Mouse (Mus musculus): ENCODE measurements around the gene 1700011L22Rik. TPM values are rescaled to one million over a fixed set of nuclear protein-coding genes. Genes with fewer than 3 reads are reported as not detected.

1700011L22Rik gene
- polyA plus RNA-seq, 1 experiment: not detected

DNA sequence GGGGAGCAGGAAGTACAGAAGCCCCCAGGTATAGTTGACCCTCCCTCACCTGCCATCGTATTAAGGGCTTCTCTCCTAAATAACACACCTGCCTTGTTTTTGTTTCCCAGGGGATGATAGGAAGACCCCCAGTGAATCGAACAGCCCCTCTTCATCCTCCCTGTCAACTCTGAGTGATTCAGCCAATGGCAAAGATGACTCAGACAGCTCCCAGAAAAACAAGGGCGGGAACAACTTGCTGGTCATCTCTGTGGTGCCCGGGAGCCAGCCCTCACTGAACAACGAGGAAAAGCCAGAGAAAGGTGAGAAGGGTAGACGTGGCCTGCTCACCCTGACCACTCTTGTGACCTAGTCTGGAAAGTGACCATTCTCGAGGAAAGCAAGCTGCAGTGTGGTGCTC, 62.9 kb downstream of the 1700011L22Rik start:
- H3K27me3 ChIP-seq (ENCODE audit: control insufficient read depth, insufficient read depth, low read length): no peaks in the 10 kb centered on the region
- no peak for TF ChIP-seq CTCF (IDR thresholded peaks at IDR 0.05; ENCODE audit: extremely low read depth, insufficient read length, insufficient replicate concordance, low read depth, low read length)
- TF ChIP-seq POLR2A (IDR thresholded peaks at IDR 0.05; ENCODE audit: low read depth, low read length): no peak
- H3K27ac ChIP-seq (ENCODE audit: insufficient read depth, low read depth, low read length): no peak overlapping the region
- H3K4me1 ChIP-seq (ENCODE audit: control insufficient read depth, insufficient read depth, insufficient read length, low read length): no peaks in the 10 kb centered on the region
- WGBS: 85% methylated on average over 7 of the region's 7 CpGs
- no peak overlapping the region for H3K4me3 ChIP-seq (ENCODE audit: low read depth, low read length)
- H3K36me3 ChIP-seq (ENCODE audit: control insufficient read depth, insufficient read depth, low read length): peaks cover 47% of the 10 kb centered on the region

DNA sequence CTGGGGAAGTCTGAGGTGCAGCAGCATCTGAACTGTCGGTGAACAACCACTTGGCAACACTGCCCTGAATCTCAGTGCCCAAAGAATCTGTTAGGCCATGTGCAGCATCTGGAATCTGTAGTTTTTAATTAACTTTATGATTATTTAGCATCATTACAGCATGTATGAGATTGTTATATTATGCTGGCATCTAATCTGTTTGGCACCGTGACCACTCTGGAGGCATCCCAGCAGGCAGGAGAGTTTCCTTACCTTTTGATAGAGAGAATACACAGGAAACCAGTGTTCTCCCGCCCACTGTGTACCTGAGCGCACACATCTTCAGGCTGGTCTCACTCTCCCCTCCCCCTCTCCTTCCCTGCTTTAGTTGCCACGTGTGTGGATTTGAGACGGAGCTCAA, 68.7 kb downstream of the 1700011L22Rik start:
- Histone ChIP-seq H3K27ac (ENCODE audit: insufficient read depth, low read depth, low read length) (no peak overlapping the region), H3K27me3 (ENCODE audit: control insufficient read depth, insufficient read depth, low read length) (no peaks in the 10 kb centered on the region), H3K4me1 (ENCODE audit: control insufficient read depth, insufficient read depth, insufficient read length, low read length) (no peaks in the 10 kb centered on the region; the same call in 1 of the 2 replicates), H3K36me3 (ENCODE audit: control insufficient read depth, insufficient read depth, low read length) (peaks cover 39% of the 10 kb centered on the region), H3K4me3 (ENCODE audit: low read depth, low read length) (no peak overlapping the region)
- TF ChIP-seq POLR2A (IDR thresholded peaks at IDR 0.05; ENCODE audit: low read depth, low read length): no peak
- no peak for TF ChIP-seq CTCF (IDR thresholded peaks at IDR 0.05; ENCODE audit: extremely low read depth, insufficient read length, insufficient replicate concordance, low read depth, low read length)
- WGBS: 83% methylated on average over 6 of the region's 6 CpGs

DNA sequence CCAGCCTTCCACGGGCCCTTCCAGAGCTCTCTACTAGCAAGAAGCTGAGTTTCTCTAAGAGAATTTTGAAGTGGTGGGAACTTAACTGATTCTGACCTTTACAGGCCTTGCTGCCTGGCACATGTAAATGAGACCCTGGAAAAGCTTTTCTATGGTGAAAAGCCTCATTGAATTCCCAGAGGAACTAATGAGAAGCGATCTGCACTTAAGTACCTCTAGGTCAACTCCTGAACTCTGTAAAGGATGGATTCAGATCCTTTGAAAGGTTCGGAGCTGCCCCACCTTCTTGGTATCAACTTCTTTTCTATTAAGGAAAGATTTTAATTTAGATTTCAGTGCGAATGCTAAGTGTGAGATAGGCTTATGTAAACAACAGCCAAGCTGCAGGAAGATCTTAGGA, 72.4 kb downstream of the 1700011L22Rik start:
- Histone ChIP-seq H3K4me3 (ENCODE audit: low read depth, low read length) (no peak overlapping the region), H3K4me1 (ENCODE audit: control insufficient read depth, insufficient read depth, insufficient read length, low read length) (no peaks in the 10 kb centered on the region; the same call in 1 of the 2 replicates), H3K27me3 (ENCODE audit: control insufficient read depth, insufficient read depth, low read length) (no peaks in the 10 kb centered on the region), H3K36me3 (ENCODE audit: control insufficient read depth, insufficient read depth, low read length) (peaks cover 28% of the 10 kb centered on the region), H3K27ac (ENCODE audit: insufficient read depth, low read depth, low read length) (no peak overlapping the region)
- TF ChIP-seq CTCF (IDR thresholded peaks at IDR 0.05; ENCODE audit: extremely low read depth, insufficient read length, insufficient replicate concordance, low read depth, low read length): no peak
- no peak for TF ChIP-seq POLR2A (IDR thresholded peaks at IDR 0.05; ENCODE audit: low read depth, low read length)
- WGBS: 64% methylated on average over 4 of the region's 4 CpGs

DNA sequence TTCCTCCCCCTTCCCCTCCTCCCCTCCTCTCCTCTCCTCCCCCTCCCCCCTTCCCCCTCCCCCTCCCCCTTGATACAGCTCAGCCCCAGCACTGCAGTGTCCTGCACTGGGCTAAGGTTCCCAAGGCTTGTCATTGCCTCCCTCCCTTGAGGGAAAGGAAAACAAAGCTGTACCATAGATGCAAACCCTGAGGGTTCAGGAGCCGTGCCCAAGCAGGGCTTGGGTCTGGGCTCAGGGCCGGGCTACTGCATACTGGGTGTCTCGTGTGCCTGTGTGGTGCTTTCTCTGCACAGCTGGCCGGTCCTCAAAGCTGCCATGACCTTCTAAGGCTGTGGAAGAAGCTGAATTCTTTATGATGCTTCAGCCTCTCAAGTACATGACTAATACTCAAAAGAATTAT, 74.8 kb downstream of the 1700011L22Rik start:
- Histone ChIP-seq H3K36me3 (ENCODE audit: control insufficient read depth, insufficient read depth, low read length) (peaks cover 10% of the 10 kb centered on the region), H3K4me1 (ENCODE audit: control insufficient read depth, insufficient read depth, insufficient read length, low read length) (no peaks in the 10 kb centered on the region; the same call in 1 of the 2 replicates), H3K27ac (ENCODE audit: insufficient read depth, low read depth, low read length) (no peak overlapping the region), H3K27me3 (ENCODE audit: control insufficient read depth, insufficient read depth, low read length) (no peaks in the 10 kb centered on the region), H3K4me3 (ENCODE audit: low read depth, low read length) (no peak overlapping the region)
- no peak for TF ChIP-seq CTCF (IDR thresholded peaks at IDR 0.05; ENCODE audit: extremely low read depth, insufficient read length, insufficient replicate concordance, low read depth, low read length)
- no peak for TF ChIP-seq POLR2A (IDR thresholded peaks at IDR 0.05; ENCODE audit: low read depth, low read length)
- WGBS: 75% methylated on average over 4 of the region's 4 CpGs

DNA sequence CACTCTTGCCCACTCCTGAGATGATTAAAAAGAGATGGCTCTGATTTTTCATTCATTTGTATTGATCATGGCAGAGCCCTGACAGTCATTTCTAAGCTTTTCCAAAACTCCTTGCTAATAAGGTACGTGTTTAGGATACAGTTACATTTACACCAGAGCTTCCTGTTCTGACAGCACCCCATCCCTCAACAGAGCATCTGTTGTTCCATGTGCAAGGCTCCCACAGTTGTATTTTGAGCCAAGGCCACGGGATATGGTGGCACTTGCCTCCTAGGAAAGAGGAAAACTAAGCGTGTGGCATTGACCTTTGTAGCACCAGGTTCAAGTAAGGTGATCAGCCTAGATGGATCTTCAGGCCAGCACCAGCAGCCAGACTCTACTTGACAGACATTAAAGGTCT, 83.1 kb downstream of the 1700011L22Rik start:
- Histone ChIP-seq H3K36me3 (ENCODE audit: control insufficient read depth, insufficient read depth, low read length) (peaks cover 6% of the 10 kb centered on the region; the same call in 1 of the 2 replicates), H3K27me3 (ENCODE audit: control insufficient read depth, insufficient read depth, low read length) (no peaks in the 10 kb centered on the region), H3K4me3 (ENCODE audit: low read depth, low read length) (no peak overlapping the region), H3K4me1 (ENCODE audit: control insufficient read depth, insufficient read depth, insufficient read length, low read length) (peaks cover 14% of the 10 kb centered on the region; the same call in 1 of the 2 replicates), H3K27ac (ENCODE audit: insufficient read depth, low read depth, low read length) (no peak overlapping the region)
- WGBS: 73% methylated on average over 3 of the region's 3 CpGs
- TF ChIP-seq CTCF (IDR thresholded peaks at IDR 0.05; ENCODE audit: extremely low read depth, insufficient read length, insufficient replicate concordance, low read depth, low read length) (no peak), POLR2A (IDR thresholded peaks at IDR 0.05; ENCODE audit: low read depth, low read length) (no peak)

DNA sequence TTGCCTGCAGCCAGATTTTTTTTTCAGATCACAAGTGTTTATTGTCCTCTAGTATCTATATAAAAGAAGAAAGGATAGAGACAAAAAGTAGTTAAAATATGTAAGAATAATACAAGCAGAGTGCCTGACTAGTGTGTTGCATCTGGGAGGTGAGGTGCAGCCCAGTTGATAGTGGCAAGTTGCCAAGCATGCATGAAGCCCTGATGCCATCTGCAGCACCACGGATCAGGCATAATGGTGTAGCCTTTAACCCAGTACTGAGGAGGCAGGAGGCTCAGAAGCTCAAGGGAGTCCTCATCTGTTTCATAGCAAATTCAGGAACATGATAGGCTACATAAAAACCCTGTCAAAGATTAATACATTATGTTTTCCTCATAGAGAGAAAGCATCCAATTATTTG, 84.0 kb downstream of the 1700011L22Rik start:
- H3K36me3 ChIP-seq (ENCODE audit: control insufficient read depth, insufficient read depth, low read length): peaks cover 6% of the 10 kb centered on the region; the same call in 1 of the 2 replicates
- no peak overlapping the region for H3K4me3 ChIP-seq (ENCODE audit: low read depth, low read length)
- no peak overlapping the region for H3K27ac ChIP-seq (ENCODE audit: insufficient read depth, low read depth, low read length)
- WGBS: 12% methylated on average over 1 of the region's 1 CpGs
- peaks cover 22% of the 10 kb centered on the region for H3K4me1 ChIP-seq (ENCODE audit: control insufficient read depth, insufficient read depth, insufficient read length, low read length)
- no peak for TF ChIP-seq POLR2A (IDR thresholded peaks at IDR 0.05; ENCODE audit: low read depth, low read length)
- TF ChIP-seq CTCF (IDR thresholded peaks at IDR 0.05; ENCODE audit: extremely low read depth, insufficient read length, insufficient replicate concordance, low read depth, low read length): no peak
- H3K27me3 ChIP-seq (ENCODE audit: control insufficient read depth, insufficient read depth, low read length): no peaks in the 10 kb centered on the region

DNA sequence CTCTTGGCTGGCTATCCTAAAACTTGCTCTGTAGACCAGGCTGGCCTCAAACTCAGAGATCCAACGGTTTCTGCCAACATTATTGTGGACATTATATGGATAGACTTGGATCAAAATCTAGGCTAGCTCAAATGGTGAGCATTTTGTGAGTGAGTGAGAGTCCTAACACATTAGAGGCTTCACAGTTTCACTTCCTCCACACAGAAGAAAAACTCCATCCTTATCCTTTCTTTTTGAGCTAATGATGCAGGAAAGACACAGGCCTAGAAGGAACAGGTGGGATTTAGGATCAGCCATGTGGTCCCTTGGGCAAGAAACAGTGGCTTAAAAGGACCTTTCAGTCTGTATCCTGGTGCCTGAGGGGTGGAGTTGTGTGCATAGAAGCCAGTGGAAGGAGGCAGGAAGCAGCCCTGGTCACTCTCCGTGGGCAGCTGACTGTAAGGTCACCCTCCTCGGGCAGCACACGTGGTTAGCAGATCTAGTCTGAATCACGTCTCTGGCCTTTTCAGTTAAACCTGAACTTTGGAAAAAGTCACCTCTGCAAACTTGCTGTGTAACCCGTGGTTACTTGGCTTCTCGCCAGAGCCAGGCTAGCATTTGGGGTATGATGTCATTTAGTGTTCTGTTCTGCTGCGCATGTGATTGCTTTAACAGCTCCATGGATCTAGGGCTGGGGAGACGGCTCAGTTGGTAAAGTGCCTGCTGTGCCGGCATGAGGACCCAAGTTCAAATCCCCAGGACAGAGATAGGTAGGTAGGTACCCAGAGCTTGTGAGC, 85.6 kb downstream of the 1700011L22Rik start:
- peaks cover 24% of the 10 kb centered on the region for H3K4me1 ChIP-seq (ENCODE audit: control insufficient read depth, insufficient read depth, insufficient read length, low read length)
- H3K27me3 ChIP-seq (ENCODE audit: control insufficient read depth, insufficient read depth, low read length): no peaks in the 10 kb centered on the region
- H3K36me3 ChIP-seq (ENCODE audit: control insufficient read depth, insufficient read depth, low read length): peaks cover 6% of the 10 kb centered on the region; the same call in 1 of the 2 replicates
- H3K27ac ChIP-seq (ENCODE audit: insufficient read depth, low read depth, low read length): peak overlapping the region; percentile 39
- 11% methylated on average over 10 of the region's 10 CpGs for WGBS
- H3K4me3 ChIP-seq (ENCODE audit: low read depth, low read length): no peak overlapping the region
- TF ChIP-seq POLR2A (IDR thresholded peaks at IDR 0.05; ENCODE audit: low read depth, low read length): no peak
- no peak for TF ChIP-seq CTCF (IDR thresholded peaks at IDR 0.05; ENCODE audit: extremely low read depth, insufficient read length, insufficient replicate concordance, low read depth, low read length)

All from small intestine, adult 2 months (tissue).